Mouse (Mus musculus): ENCODE data around the gene Reep3. TPM values are rescaled to one million over a fixed set of nuclear protein-coding genes. Genes with fewer than 3 reads are reported as not detected.
A peak's percentile ranks its signal among the peaks of the same experiment; 100 is the strongest.
"Not testable (repeated sequence)": the region's sequence is repeated elsewhere in the genome, so short reads cannot be mapped to it uniquely, and the experiment has no call there.

The Reep3 gene
- total RNA-seq, 2 experiments from 2014 or later = 31.6 to 33.9 TPM

- no peak for DNase-seq (ENCODE audit: low spot score in 2 of 2)
These were observed 73.7 kb downstream of the Reep3 start for GRCm38 (mm10) chr10:67023092-67023491.

DNA sequence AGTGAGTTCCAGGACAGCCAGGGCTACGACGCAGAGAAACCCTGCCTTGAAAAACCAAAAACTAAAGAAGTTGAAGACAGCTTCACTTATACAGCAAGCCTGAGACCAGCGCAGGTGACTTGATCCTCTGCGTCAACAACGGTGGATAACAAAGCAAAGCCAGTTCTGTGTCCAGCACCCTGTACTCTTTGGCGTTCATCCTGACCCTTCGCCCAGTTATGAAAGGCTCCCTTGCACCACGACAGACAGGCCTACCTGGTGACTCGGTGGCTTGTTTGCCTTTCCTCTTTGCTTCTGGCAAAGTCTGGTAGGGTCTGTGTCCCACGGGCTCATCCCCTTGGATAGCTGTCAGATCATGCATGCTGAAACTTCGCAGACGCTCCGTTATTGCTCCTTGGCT is 75.3 kb downstream of the Reep3 start:
- no peak for DNase-seq (ENCODE audit: low spot score in 2 of 2)

DNA sequence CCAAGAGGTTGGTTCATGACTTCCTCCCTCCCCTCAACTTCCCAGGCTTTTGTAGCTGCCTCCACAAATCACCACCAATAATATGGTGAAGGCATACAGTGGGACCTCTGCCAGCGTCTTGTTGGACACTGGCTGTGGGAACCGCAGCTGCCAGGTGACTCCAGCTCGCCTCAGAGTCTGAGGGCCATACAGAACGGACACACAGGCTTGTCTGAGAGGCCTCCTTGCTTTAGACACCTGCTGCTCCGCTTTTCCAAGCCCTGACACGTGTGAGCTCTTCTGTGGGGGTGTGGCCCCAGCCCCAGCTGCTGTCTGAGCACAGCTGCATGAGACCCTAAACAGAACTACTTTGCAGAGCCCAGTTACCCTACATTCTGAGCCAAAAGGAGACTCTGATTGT is 77.9 kb downstream of the Reep3 start:
- DNase-seq (ENCODE audit: low spot score in 2 of 2) = peak; percentile 36 to 41

DNA sequence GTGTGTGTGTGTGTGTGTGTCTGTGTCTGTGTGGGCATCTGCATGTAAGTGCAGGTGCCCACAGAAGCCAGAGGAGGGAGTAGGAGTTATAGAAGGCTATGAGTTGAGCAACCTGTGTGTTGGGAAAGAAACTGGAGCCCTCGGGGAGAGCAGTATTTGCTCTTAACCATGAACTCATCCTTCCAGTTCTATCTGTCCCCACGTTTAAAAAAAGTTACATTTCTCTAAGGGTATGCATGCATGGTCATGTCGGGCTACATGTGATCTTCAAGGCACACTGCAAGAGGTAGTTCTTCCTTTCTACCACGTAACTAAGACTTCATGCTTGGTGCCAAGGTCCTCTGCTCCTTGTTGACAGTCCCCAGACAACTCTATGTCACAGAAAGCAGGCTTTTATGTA is 78.9 kb downstream of the Reep3 start:
- DNase-seq (ENCODE audit: low spot score in 2 of 2) = no peak

DNA sequence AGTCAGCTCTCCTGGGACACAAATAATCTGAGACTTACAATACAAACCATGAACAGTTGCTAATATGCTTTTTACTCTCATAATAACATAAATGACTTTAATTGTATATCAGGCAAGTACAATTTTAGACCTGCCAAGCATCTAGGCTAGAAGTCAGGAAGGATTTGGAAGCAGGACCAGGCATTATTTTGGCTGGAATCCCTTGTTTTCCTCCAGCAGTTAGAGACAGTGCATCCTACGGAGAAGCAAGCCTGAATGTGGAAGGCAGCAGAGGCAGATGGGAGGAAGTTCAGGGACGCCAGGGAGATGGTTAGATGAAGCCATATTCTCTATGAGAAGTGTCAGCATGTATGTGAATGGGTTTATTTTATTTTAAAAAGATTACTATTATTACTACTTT is 79.4 kb downstream of the Reep3 start:
- no peak for DNase-seq (ENCODE audit: low spot score in 2 of 2)

GRCm38 (mm10) chr10:67016615-67017278 is 80.0 kb downstream of the Reep3 start:
- DNase-seq (ENCODE audit: low spot score in 2 of 2) = no peak

DNA sequence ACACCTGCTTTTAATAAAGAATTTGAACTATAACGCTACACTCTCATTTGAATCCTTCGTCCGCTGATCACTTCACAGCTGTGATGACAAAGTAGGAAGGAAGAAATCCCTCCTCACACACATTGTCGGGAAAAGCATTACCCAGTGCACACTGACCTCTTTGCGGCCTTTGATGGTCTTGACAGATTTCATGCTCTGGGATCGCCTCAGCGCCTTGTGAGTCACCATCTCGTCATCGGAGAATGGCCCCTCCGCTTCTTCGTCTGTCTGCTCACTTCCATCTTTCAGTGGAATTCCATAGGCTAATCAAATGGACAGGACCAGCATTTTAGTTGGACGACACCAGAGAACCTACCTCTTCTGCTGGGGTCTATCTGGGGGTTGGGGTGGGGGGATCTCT is 82.0 kb downstream of the Reep3 start:
- DNase-seq (ENCODE audit: low spot score in 2 of 2) = no peak

- no peak for DNase-seq (ENCODE audit: low spot score in 2 of 2)
These were observed 86.2 kb downstream of the Reep3 start for GRCm38 (mm10) chr10:67010521-67010920.

DNA sequence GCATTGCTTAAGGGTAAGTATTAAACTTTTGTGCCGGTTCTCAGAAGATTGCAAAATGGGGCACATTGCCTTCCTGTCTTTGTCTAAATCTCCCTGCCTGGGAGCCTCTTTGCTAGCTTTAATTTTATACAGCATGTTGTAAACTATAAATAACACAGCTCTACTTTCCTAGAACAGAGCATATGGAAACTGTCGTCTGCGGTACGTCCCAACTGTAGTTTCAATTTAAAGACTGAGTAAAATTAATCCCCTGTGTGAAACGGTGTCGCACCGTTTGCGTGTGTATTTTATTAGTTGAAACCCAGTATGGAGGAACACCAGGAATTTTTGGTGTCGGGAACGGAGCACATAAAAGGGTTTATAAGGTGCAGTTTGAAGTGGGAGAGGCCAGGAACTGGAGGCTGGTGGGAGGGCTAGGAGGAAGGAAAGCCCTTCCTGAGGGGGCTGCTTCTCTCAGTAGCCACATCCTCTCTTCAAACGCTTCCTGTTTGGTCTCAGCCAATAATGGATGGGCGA is 92.2 kb downstream of the Reep3 start:
- peak; percentile 14 to 25 for DNase-seq (ENCODE audit: low spot score in 2 of 2)

DNA sequence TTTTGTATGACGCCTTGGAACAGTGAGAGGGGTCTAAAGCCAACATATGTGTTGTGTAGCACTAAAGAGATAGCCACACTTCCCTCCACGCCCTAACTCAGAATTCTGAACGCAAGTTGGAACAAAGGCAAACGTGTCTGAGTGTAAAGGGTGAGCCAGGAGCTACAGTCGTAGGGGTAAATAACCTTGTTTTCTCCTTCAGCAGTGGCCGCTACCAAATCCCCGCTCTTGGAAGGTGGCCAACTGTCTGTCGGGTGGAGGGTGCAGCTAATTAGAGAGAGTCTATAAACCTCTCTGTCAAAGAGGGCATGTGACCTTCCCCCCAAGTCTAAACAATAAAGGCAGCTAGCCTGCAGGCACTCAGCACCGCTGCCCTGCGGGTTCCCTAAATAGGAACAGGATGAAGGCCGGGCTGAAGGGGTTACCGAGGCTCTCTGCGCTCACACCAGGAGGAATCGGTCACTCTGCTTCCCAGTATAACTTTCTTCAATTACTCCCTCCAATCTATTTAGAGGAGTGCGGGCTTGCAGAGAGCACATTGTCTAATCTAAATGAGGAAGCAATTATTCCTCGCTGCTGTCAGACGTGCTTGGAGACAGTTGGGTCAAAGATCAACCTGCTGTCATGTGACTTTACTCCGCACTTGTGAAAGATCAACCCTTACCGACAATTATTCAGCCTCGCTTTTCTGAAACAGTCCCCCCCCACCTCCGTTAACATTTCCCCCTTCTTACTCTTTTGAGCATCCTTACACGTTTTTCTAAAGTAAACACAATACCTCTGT is 92.8 kb downstream of the Reep3 start:
- peak; percentile 62 to 64 for DNase-seq (ENCODE audit: low spot score in 2 of 2)

GRCm38 (mm10) chr10:67003009-67003742 is 93.6 kb downstream of the Reep3 start:
- peak; percentile 43 to 71 for DNase-seq (ENCODE audit: low spot score in 2 of 2)

DNA sequence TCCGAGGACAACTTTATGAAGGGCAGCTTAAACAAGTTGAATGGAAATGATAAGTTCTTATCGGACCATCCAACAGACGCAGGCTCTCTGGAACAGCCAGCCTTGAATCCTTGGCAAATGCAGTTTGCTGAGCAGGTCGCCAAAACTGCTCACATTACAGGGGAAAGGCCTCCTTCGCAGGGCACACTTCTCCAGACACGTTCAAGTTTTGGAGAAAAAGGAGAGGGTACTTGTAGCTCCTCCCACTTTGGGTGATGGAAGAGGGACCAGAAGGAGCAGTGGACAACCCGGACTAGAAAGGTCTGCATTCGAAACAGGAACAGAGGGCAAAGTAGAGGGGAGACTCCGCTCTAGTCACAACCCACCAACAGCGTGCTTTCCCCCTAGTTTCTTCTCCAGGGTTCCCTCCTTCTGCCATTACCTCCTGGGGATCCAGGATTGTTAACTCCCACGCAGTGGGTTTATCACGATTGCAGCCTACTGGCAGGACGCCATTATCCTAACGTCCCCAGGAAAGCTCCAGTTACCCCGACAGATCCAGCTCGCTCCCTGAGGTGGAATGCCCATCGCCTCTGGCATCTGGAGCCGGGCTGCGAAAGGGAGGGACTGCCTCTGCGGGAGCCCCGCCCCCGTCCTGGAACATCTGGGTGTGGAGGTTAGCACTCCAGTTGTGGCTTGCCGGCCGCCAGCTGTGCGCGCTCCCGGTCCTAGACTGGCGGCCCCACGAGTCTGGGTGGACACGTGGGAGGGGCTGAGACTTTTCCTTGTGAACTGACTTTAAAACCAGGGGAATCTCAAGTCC is 94.3 kb downstream of the Reep3 start:
- peak; percentile 36 to 51 for DNase-seq (ENCODE audit: low spot score in 2 of 2)

DNA sequence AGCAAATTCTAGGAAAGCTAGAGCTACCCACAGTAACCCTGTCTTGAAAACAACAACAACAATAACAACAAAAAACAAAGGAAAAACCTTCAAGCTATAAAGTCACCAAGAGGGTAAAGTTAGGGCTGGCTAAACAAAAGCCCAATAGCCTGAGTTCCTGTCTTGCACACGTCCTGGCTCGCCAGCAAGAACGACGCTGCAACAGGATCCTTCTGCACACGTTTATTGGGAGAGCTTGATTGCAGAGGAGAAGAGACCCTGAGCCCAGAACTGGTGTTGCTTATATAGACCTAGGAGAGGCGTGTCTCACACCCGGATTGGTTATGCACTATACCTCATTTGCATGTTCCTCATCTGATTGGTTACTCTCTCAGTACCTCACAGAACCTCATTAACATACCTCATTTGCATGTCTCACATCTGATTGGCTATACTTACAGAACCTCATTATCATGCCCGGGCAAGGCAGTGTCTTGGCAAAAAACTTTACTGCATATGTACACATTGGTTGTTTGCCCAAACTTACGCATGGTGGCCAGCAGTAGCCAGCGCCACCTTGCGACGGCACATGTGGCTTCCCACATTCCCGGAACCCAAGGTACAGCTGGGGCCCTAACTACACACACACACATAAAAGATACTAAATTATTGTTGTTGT is 95.7 kb downstream of the Reep3 start:
- DNase-seq (ENCODE audit: low spot score in 2 of 2) = not testable (repeated sequence)

DNA sequence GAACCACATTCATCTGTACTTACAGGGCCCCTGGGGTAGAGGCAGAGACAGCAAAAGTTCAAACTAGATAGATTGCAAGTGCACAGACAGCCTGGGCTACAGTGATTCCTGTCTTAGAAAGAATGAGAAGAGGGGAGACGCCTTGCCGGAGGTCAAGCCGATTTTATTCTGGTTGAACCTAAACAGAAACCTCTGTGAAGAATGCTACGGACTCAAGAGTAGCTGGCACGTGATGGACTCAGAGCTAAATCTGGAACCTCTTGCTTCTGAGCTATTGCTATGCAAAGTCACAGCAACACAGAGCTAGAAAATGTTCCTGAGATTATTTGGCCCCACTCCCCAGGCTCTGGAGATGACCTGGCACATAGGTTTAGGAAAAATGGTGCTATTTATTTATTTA is 96.6 kb downstream of the Reep3 start:
- no peak for DNase-seq (ENCODE audit: low spot score in 2 of 2)

DNA sequence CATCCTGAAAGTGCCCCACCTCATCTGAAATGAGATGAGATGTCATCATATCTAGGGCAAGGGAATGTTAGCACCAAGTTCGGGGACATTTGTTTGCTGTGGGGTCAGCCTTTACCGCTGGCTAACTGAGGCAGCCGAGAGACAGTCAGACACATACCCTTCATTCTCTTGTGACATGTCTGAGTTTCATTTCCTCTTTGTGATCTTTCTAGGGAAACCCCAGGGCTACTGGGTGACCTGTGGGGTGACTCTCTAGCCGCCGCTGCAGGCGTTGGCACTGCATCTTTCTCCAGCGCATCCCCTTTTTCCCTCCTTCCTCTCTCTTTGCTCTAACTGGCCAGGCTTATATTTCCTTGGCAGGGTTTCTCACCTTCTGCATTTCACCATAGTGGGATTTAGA is 98.0 kb downstream of the Reep3 start:
- no peak for DNase-seq (ENCODE audit: low spot score in 2 of 2)

- DNase-seq (ENCODE audit: low spot score in 2 of 2) = peak in 1 of 2 experiments; percentile 14
These were observed 101.6 kb downstream of the Reep3 start for GRCm38 (mm10) chr10:66995181-66995580.

GRCm38 (mm10) chr10:66994469-66994868 is 102.3 kb downstream of the Reep3 start:
- no peak for DNase-seq (ENCODE audit: low spot score in 2 of 2)

- DNase-seq (ENCODE audit: low spot score in 2 of 2) = no peak
These were observed 104.2 kb downstream of the Reep3 start for GRCm38 (mm10) chr10:66992591-66992990.

- no peak for DNase-seq (ENCODE audit: low spot score in 2 of 2)
These were observed 106.2 kb downstream of the Reep3 start for GRCm38 (mm10) chr10:66990506-66990905.

- DNase-seq (ENCODE audit: low spot score in 2 of 2) = no peak
These were observed 113.7 kb downstream of the Reep3 start for GRCm38 (mm10) chr10:66983043-66983442.
